Mouse (Mus musculus) CH12.LX (cell line): Measurements from ENCODE around the gene 6030408B16Rik. TPM values are rescaled to one million over a fixed set of nuclear protein-coding genes. Genes with fewer than 3 reads are reported as not detected.

Source experiments
- DNase-seq: peaks from one replicate; pipeline ENCODE4 v3.0.0-alpha.2; 2013; ENCODE audit errors: extremely low read depth
- H3K27ac ChIP-seq: 2 replicates; pipeline ENCODE4 v1.5.1; 2012; ENCODE audit warnings: low read depth, mild to moderate bottlenecking, control low read depth, moderate library complexity; ENCODE audit not compliant: insufficient read depth
- H3K27me3 ChIP-seq: replicated peaks from 2 replicates; pipeline ENCODE3; 2012; ENCODE audit warnings: inconsistent platforms
- H3K36me3 ChIP-seq, 2 experiments: replicated peaks in 1 of 2; 2 replicates each; pipeline versions ENCODE3 to v1.6.1; 2012; ENCODE audit warnings: inconsistent platforms in 1 of 2, low read length in 1 of 2, mild to moderate bottlenecking in 1 of 2, mixed read lengths in 1 of 2, moderate library complexity in 1 of 2; ENCODE audit not compliant: control insufficient read depth in 1 of 2, insufficient read depth in 1 of 2
- H3K4me1 ChIP-seq, 2 experiments: 2 replicates each; pipeline ENCODE4 v1.6.1; 2012; ENCODE audit warnings: inconsistent platforms in 1 of 2, moderate library complexity in 1 of 2; ENCODE audit not compliant: insufficient read depth in 2 of 2, control insufficient read depth in 1 of 2
- H3K4me2 ChIP-seq: 2 replicates; pipeline ENCODE4 v1.6.1; 2012; ENCODE audit warnings: low read depth, mild to moderate bottlenecking, control low read depth; ENCODE audit not compliant: poor library complexity, insufficient read depth, severe bottlenecking
- H3K4me3 ChIP-seq, 3 experiments: fragments of 150-350 bp in 1 of 3; sonication (generic) in 1 of 3; replicated peaks in 1 of 3; 2 replicates each; pipeline versions ENCODE3 to v1.5.1; 2011 to 2012; ENCODE audit warnings: low read depth in 2 of 3, low read length in 2 of 3, mild to moderate bottlenecking in 2 of 3, moderate library complexity in 2 of 3, control low read depth in 1 of 3, improper control_type of control experiment in 1 of 3, inconsistent platforms in 1 of 3, mixed read lengths in 1 of 3; ENCODE audit not compliant: poor library complexity in 1 of 3
- H3K79me2 ChIP-seq: replicated peaks from 2 replicates; pipeline ENCODE4 v1.6.1; 2012; ENCODE audit warnings: mild to moderate bottlenecking, moderate library complexity; ENCODE audit not compliant: control insufficient read depth, poor library complexity, insufficient read depth, severe bottlenecking; ENCODE audit errors: extremely low read depth
- H3K9ac ChIP-seq: 2 replicates; pipeline ENCODE4 v1.6.1; 2012; ENCODE audit warnings: low read depth, mild to moderate bottlenecking, control low read depth, moderate library complexity; ENCODE audit not compliant: insufficient read depth
- H3K9me3 ChIP-seq: replicated peaks from 2 replicates; pipeline ENCODE3; 2012; ENCODE audit warnings: low read length, inconsistent platforms, mixed read lengths
- BHLHE40 ChIP-seq: IDR thresholded peaks from 2 replicates; pipeline ENCODE4 v1.6.1; 2011; ENCODE audit warnings: mild to moderate bottlenecking, low read depth, low read length, improper control_type of control experiment
- CHD2 ChIP-seq: IDR thresholded peaks from 2 replicates; pipeline ENCODE4 v1.6.1; 2011; ENCODE audit warnings: low read length, improper control_type of control experiment
- CTCF ChIP-seq, 2 experiments: IDR thresholded peaks in 1 of 2; conservative IDR thresholded peaks in 1 of 2; 2 replicates each; pipeline ENCODE4 v1.5.1; 2011 to 2012; ENCODE audit warnings: low read depth in 2 of 2, low read length in 2 of 2, improper control_type of control experiment in 1 of 2, inconsistent platforms in 1 of 2, mild to moderate bottlenecking in 1 of 2, moderate library complexity in 1 of 2
- E2F4 ChIP-seq: IDR thresholded peaks from 2 replicates; pipeline ENCODE4 v1.6.1; 2011; ENCODE audit warnings: low read depth, low read length, improper control_type of control experiment; ENCODE audit not compliant: insufficient replicate concordance
- ELF1 ChIP-seq: IDR thresholded peaks from 2 replicates; pipeline ENCODE4 v1.6.1; 2014; ENCODE audit warnings: low read depth, mild to moderate bottlenecking, inconsistent platforms, low read length, improper control_type of control experiment
- EP300 ChIP-seq: IDR thresholded peaks from 2 replicates; pipeline ENCODE4 v1.6.1; 2011; ENCODE audit warnings: low read length, improper control_type of control experiment
- ETS1 ChIP-seq: conservative IDR thresholded peaks from 2 replicates; pipeline ENCODE4 v1.6.1; 2012; ENCODE audit warnings: low read depth, mild to moderate bottlenecking, inconsistent platforms, low read length, improper control_type of control experiment, moderate library complexity
- GABPA ChIP-seq: IDR thresholded peaks from 2 replicates; pipeline ENCODE4 v1.6.1; 2012; ENCODE audit warnings: low read depth, low read length, improper control_type of control experiment, inconsistent platforms; ENCODE audit not compliant: insufficient replicate concordance
- HCFC1 ChIP-seq: IDR thresholded peaks from 2 replicates; pipeline ENCODE4 v1.6.1; 2012; ENCODE audit warnings: low read depth, mild to moderate bottlenecking, inconsistent platforms, low read length, improper control_type of control experiment
- IRF4 ChIP-seq: IDR thresholded peaks from 2 replicates; pipeline ENCODE4 v1.6.1; 2014; ENCODE audit warnings: low read depth, mild to moderate bottlenecking, inconsistent platforms, low read length, improper control_type of control experiment
- JUN ChIP-seq: IDR thresholded peaks from 2 replicates; pipeline ENCODE4 v1.6.1; 2011; ENCODE audit warnings: low read depth, mild to moderate bottlenecking, low read length, improper control_type of control experiment, moderate library complexity; ENCODE audit not compliant: insufficient read depth
- JUND ChIP-seq: conservative IDR thresholded peaks from 2 replicates; pipeline ENCODE4 v1.6.1; 2011; ENCODE audit warnings: low read depth, low read length, improper control_type of control experiment
- KAT2A ChIP-seq: IDR thresholded peaks from 2 replicates; pipeline ENCODE4 v1.6.1; 2012; ENCODE audit warnings: low read length, improper control_type of control experiment, inconsistent platforms; ENCODE audit not compliant: insufficient replicate concordance
- MAFK ChIP-seq: IDR thresholded peaks from 2 replicates; pipeline ENCODE4 v1.6.1; 2011; ENCODE audit warnings: low read length, improper control_type of control experiment; ENCODE audit not compliant: insufficient replicate concordance
- MAX ChIP-seq: IDR thresholded peaks from 2 replicates; pipeline ENCODE4 v1.6.1; 2011; ENCODE audit warnings: low read length, improper control_type of control experiment
- MAZ ChIP-seq: IDR thresholded peaks from 2 replicates; pipeline ENCODE4 v1.6.1; 2012; ENCODE audit warnings: low read depth, mild to moderate bottlenecking, inconsistent platforms, low read length, improper control_type of control experiment, moderate library complexity
- MEF2A ChIP-seq: IDR thresholded peaks from 2 replicates; pipeline ENCODE4 v1.6.1; 2014; ENCODE audit warnings: low read depth, mild to moderate bottlenecking, inconsistent platforms, low read length, improper control_type of control experiment, borderline replicate concordance
- MXI1 ChIP-seq: IDR thresholded peaks from 2 replicates; pipeline ENCODE4 v1.6.1; 2011; ENCODE audit warnings: mild to moderate bottlenecking, low read depth, low read length, improper control_type of control experiment
- MYC ChIP-seq: IDR thresholded peaks from 2 replicates; pipeline ENCODE4 v1.6.1; 2011; ENCODE audit warnings: low read depth, mild to moderate bottlenecking, improper control_type of control experiment, low read length
- NELFE ChIP-seq: IDR thresholded peaks from 2 replicates; pipeline ENCODE4 v1.6.1; 2011; ENCODE audit warnings: low read depth, low read length, improper control_type of control experiment
- NRF1 ChIP-seq: IDR thresholded peaks from 2 replicates; pipeline ENCODE4 v1.6.1; 2014; ENCODE audit warnings: low read depth, mild to moderate bottlenecking, inconsistent platforms, low read length, improper control_type of control experiment, moderate library complexity
- POLR2A ChIP-seq: IDR thresholded peaks from 2 replicates; pipeline ENCODE4 v1.6.1; 2011; ENCODE audit warnings: low read depth, mild to moderate bottlenecking, improper control_type of control experiment, low read length
- POLR2AphosphoS2 ChIP-seq: IDR thresholded peaks from 2 replicates; pipeline ENCODE4 v1.6.1; 2011; ENCODE audit warnings: low read depth, low read length, improper control_type of control experiment
- RAD21 ChIP-seq: IDR thresholded peaks from 2 replicates; pipeline ENCODE4 v1.6.1; 2011; ENCODE audit warnings: low read depth, mild to moderate bottlenecking, low read length, improper control_type of control experiment, moderate library complexity
- RCOR1 ChIP-seq: conservative IDR thresholded peaks from 2 replicates; pipeline ENCODE4 v1.6.1; 2012; ENCODE audit warnings: low read depth, mild to moderate bottlenecking, inconsistent platforms, low read length, improper control_type of control experiment
- SIN3A ChIP-seq: IDR thresholded peaks from 2 replicates; pipeline ENCODE4 v1.6.1; 2012; ENCODE audit warnings: low read length, improper control_type of control experiment, inconsistent platforms
- TBP ChIP-seq: conservative IDR thresholded peaks from 2 replicates; pipeline ENCODE4 v1.6.1; 2011; ENCODE audit warnings: low read depth, low read length, improper control_type of control experiment
- TCF12 ChIP-seq: IDR thresholded peaks from 2 replicates; pipeline ENCODE4 v1.6.1; 2014; ENCODE audit warnings: low read depth, mild to moderate bottlenecking, inconsistent platforms, low read length, improper control_type of control experiment
- UBTF ChIP-seq: IDR thresholded peaks from 2 replicates; pipeline ENCODE4 v1.6.1; 2012; ENCODE audit warnings: low read depth, mild to moderate bottlenecking, inconsistent platforms, low read length, improper control_type of control experiment, moderate library complexity
- USF1 ChIP-seq: IDR thresholded peaks from 2 replicates; pipeline ENCODE4 v1.6.1; 2014; ENCODE audit warnings: low read depth, mild to moderate bottlenecking, inconsistent platforms, low read length, improper control_type of control experiment
- USF2 ChIP-seq: conservative IDR thresholded peaks from 2 replicates; pipeline ENCODE4 v1.6.1; 2011; ENCODE audit warnings: low read depth, low read length, improper control_type of control experiment
- ZC3H11A ChIP-seq: IDR thresholded peaks from 2 replicates; pipeline ENCODE4 v1.6.1; 2012; ENCODE audit warnings: low read depth, mild to moderate bottlenecking, inconsistent platforms, low read length, improper control_type of control experiment
- ZKSCAN1 ChIP-seq: IDR thresholded peaks from 2 replicates; pipeline ENCODE4 v1.6.1; 2012; ENCODE audit warnings: low read depth, inconsistent platforms, low read length, improper control_type of control experiment, borderline replicate concordance
- ZMIZ1 ChIP-seq: IDR thresholded peaks from 2 replicates; pipeline ENCODE4 v1.6.1; 2012; ENCODE audit warnings: low read depth, mild to moderate bottlenecking, inconsistent platforms, low read length, improper control_type of control experiment
- ZNF384 ChIP-seq: IDR thresholded peaks from 2 replicates; pipeline ENCODE4 v1.6.1; 2012; ENCODE audit warnings: low read depth, low read length, improper control_type of control experiment, inconsistent platforms
- dilution Hi-C: fragments of 300-500 bp; cut with MboI; formaldehyde crosslinking; loops from 2 replicates; pipeline ENCODE4 v1.14.3; 2020; ENCODE audit warnings: low sequenced_read_pairs; ENCODE audit not compliant: extremely low pct_unique_long_range_greater_than_20kb, extremely low pct_ligation_motif_present
- in situ Hi-C: fragments of 300-500 bp; cut with MboI; formaldehyde crosslinking; loops from 3 replicates; pipeline ENCODE4 v1.14.3; 2019; ENCODE audit warnings: low sequenced_read_pairs, low pct_ligation_motif_present, low pct_unique_long_range_greater_than_20kb, mixed read lengths
- polyA plus RNA-seq: library from polyadenylated mRNA; unstranded; fragments of >175 nt; gene quantifications from 2 replicates; pipeline ENCODE4 v1.2.1, GENCODE M21; 2012; ENCODE audit warnings: low read depth; ENCODE audit not compliant: insufficient read length
- total RNA-seq, 2 experiments: library from RNA; depleted of rRNA; stranded (reverse); fragments of 300-350 nt in 1 of 2; fragments of >200 nt in 1 of 2; gene quantifications; 2 replicates each; pipeline ENCODE4 v1.2.3; 2012 to 2014

Gene 6030408B16Rik
- total and polyA plus RNA-seq, 3 experiments, result 0.13 to 0.17 TPM; not detected in 1

- Histone ChIP-seq H3K4me1 (peaks cover 3 to 35% of the 10 kb centered on the region in 2 experiments), H3K27me3 (peaks cover 34% of the 10 kb centered on the region), H3K36me3 (no peaks in the 10 kb centered on the region), H3K4me2 (peak overlapping the region; percentile 68), H3K79me2 (no peaks in the 10 kb centered on the region), H3K9me3 (peaks cover 22% of the 10 kb centered on the region), H3K27ac (no peak overlapping the region), H3K4me3 (peak overlapping the region; percentile 30 to 61 (median 41)), H3K9ac (0 out of 2 replicates have a peak overlapping the region, but pooled peaks have one; percentile 4)
- peak; percentile 99 for DNase-seq
- dilution Hi-C loops (no loop called here), in situ Hi-C loops (no loop called here)
- TF ChIP-seq POLR2AphosphoS2 (no peak), IRF4 (peak; percentile 77; the same call in 1 of the 2 replicates), POLR2A (peak; percentile 70), JUND (no peak), ZNF384 (no peak), MAFK (no peak; the same call in 1 of the 2 replicates), USF2 (no peak), KAT2A (0 out of 2 replicates have a peak, but pooled peaks have one; percentile 74), NELFE (0 out of 2 replicates have a peak, but pooled peaks have one; percentile 35), MAX (peak; percentile 88), HCFC1 (peak; percentile 60), MXI1 (peak; percentile 83), RAD21 (no peak), UBTF (no peak), ZMIZ1 (peak; percentile 35; the same call in 1 of the 2 replicates), EP300 (peak; percentile 17; the same call in 1 of the 2 replicates), MAZ (peak; percentile 72; the same call in 1 of the 2 replicates), USF1 (no peak), TCF12 (peak; percentile 68; the same call in 1 of the 2 replicates), E2F4 (0 out of 2 replicates have a peak, but pooled peaks have one; percentile 61), MYC (0 out of 2 replicates have a peak, but pooled peaks have one; percentile 22), SIN3A (peak; percentile 79), MEF2A (peak; percentile 90), JUN (peak; percentile 67), RCOR1 (peak; percentile 90), NRF1 (peak; percentile 36), TBP (no peak), ZC3H11A (no peak), CTCF (conservative IDR thresholded peaks at IDR 0.05 in 1 of 2, IDR thresholded peaks at IDR 0.05 in 1 of 2; ENCODE audit: low read depth in 2 of 2, low read length in 2 of 2) (0 out of 4 replicates have a peak, but pooled peaks of 1 of the 2 experiments have one; percentile 15), GABPA (peak; percentile 95), ELF1 (peak; percentile 81), CHD2 (peak; percentile 88), ZKSCAN1 (no peak), ETS1 (peak; percentile 98), BHLHE40 (peak; percentile 93)
- TF ChIP-seq, all 38 proteins: peak for 24
Observed at GRCm38 (mm10) chr15:101246231-101247154, 46.5 kb upstream of the 6030408B16Rik start.
